Mouse (Mus musculus) effector memory CD4-positive, alpha-beta T cell, adult 5 months (primary cell): ENCODE data around the gene Vmn2r32. TPM values are rescaled to one million over a fixed set of nuclear protein-coding genes. Genes with fewer than 3 reads are reported as not detected.

Source experiments
- polyA plus RNA-seq: library from polyadenylated mRNA; unstranded; fragments of 100-300 nt; shearing (Covaris generic); gene quantifications from one replicate; pipeline ENCODE4 v1.2.1, GENCODE M21; 2017

The Vmn2r32 gene
- polyA plus RNA-seq, result not detected

DNA sequence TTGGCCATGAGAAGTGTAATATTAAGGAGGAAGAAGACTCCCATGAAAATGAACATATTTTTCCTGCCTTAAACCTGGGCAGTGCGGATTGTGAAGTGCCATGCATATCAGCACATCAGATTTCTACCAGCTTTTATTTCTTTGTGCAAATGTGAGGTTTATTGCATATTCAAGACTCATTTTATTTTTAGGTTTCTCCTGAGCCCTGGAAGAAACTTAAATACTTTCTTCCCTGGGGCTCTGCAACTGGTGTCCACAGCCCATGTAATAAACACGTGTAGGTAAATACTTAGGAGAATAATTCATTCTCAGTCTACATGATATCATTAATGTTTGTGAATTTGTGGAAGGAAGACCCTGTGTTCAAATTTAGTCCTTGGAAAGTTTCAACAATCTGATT, at the start of gene Vmn2r32:
Gene Vmn2r32 (minus strand): TSS at position 101 of the 400 bp plus-strand sequence.

Other genes with a start within 250 kb of the Vmn2r32 start
- gene Vmn2r29, start 232.7 kb downstream of the Vmn2r32 start, polyA plus RNA-seq, result 0.64 TPM
- 2.5 TPM for gene Gm45844, start 201.7 kb downstream of the Vmn2r32 start, polyA plus RNA-seq
- gene Clcn4, start 179.2 kb downstream of the Vmn2r32 start, polyA plus RNA-seq, result 65.4 TPM
- not detected for gene Vmn2r30, start 142.4 kb downstream of the Vmn2r32 start, polyA plus RNA-seq
- not detected for gene Gm45783, start 105.4 kb downstream of the Vmn2r32 start, polyA plus RNA-seq
- 0.11 TPM for gene Vmn2r31, start 80.3 kb downstream of the Vmn2r32 start, polyA plus RNA-seq
- not detected for gene Vmn2r33, start 86.8 kb upstream of the Vmn2r32 start, polyA plus RNA-seq
- not detected for gene Vmn2r34, start 209.5 kb upstream of the Vmn2r32 start, polyA plus RNA-seq